Mouse (Mus musculus) testis, adult 2 months (tissue): ENCODE results near the gene Cenpu. TPM values are rescaled to one million over a fixed set of nuclear protein-coding genes. Genes with fewer than 3 reads are reported as not detected.

Experiments
- H3K27ac ChIP-seq: fragments of 200-500 bp; 2 replicates; pipeline ENCODE4 v1.5.1; 2012; ENCODE audit warnings: low read depth, low read length; ENCODE audit not compliant: control insufficient read depth, insufficient read depth
- H3K27me3 ChIP-seq: fragments of 200-500 bp; 2 replicates; pipeline ENCODE4 v1.6.1; 2012; ENCODE audit warnings: mild to moderate bottlenecking, low read length, moderate library complexity; ENCODE audit not compliant: control insufficient read depth, insufficient read depth
- H3K36me3 ChIP-seq: fragments of 200-500 bp; 2 replicates; pipeline ENCODE4 v1.6.1; 2012; ENCODE audit warnings: mild to moderate bottlenecking, low read length; ENCODE audit not compliant: control insufficient read depth, insufficient read depth
- H3K4me1 ChIP-seq: fragments of 200-500 bp; 2 replicates; pipeline ENCODE4 v1.6.1; 2012; ENCODE audit warnings: low read length; ENCODE audit not compliant: control insufficient read depth, insufficient read depth
- H3K4me3 ChIP-seq: fragments of 200-500 bp; 2 replicates; pipeline ENCODE4 v1.5.1; 2012; ENCODE audit warnings: low read depth, mild to moderate bottlenecking, low read length, moderate library complexity, mixed read lengths; ENCODE audit not compliant: control insufficient read depth
- CTCF ChIP-seq: fragments of 200-500 bp; IDR thresholded peaks from 2 replicates; pipeline ENCODE4 v1.5.1; 2012; ENCODE audit warnings: low read depth, mild to moderate bottlenecking, inconsistent platforms, low read length, moderate library complexity; ENCODE audit not compliant: control insufficient read depth, insufficient read depth, insufficient replicate concordance
- POLR2A ChIP-seq: fragments of 200-500 bp; IDR thresholded peaks from 2 replicates; pipeline ENCODE4 v1.6.1; 2012; ENCODE audit warnings: low read depth, mild to moderate bottlenecking, inconsistent platforms, low read length, moderate library complexity; ENCODE audit not compliant: control insufficient read depth
- polyA plus RNA-seq: library from polyadenylated mRNA; depleted of rRNA; stranded (reverse); fragments of >200 nt; gene quantifications from 2 replicates; pipeline ENCODE4 v1.2.3, GENCODE M21; 2012

Cenpu gene
- polyA plus RNA-seq, 1 experiment, result 36.9 TPM

DNA sequence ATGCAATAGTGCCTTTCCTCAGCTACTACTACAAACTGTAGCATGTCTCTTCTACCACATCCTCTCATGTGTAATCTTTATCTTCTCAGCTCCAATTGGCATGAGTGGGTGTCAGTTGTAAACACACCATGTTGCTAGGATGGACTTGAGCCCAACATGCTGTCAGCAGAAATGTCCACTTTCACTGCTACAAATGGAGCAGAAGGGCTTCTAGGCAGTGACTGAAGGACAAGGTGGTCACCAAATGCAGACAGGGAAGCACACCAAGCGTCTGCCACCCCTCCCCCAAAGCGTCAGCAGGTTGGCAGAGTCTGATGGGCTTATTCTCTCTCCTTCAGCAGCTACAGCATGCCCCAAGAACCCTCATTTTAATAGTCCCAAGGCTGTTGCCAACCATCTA is 41.9 kb downstream of the Cenpu start:
- no peaks in the 10 kb centered on the region for H3K4me1 ChIP-seq
- H3K36me3 ChIP-seq, result no peaks in the 10 kb centered on the region
- no peak overlapping the region for H3K4me3 ChIP-seq
- H3K27me3 ChIP-seq, result no peaks in the 10 kb centered on the region
- no peak for TF ChIP-seq POLR2A
- TF ChIP-seq CTCF, result no peak
- no peak overlapping the region for H3K27ac ChIP-seq

DNA sequence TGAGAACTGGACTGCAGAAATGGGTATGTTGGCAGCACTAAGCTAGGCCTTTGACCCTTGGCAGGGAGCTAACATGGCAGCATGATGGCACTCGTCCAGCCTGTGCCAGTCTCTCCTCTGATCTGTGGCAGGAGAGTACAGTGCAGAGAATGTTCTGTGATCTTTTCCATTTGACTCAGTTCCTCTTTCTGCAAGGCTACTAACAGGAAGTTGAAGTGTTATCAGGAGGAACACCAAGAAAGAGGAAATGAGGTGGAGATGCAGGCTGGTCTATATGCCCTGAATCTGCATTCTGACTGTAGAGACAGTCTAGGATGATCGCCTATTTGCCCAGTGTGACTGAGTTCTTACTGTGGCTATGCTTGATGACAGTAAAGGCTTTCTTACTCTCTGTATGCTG is 43.8 kb downstream of the Cenpu start:
- Histone ChIP-seq H3K27me3 (no peaks in the 10 kb centered on the region), H3K4me1 (no peaks in the 10 kb centered on the region), H3K36me3 (no peaks in the 10 kb centered on the region), H3K4me3 (no peak overlapping the region), H3K27ac (no peak overlapping the region)
- TF ChIP-seq CTCF (no peak), POLR2A (no peak)

DNA sequence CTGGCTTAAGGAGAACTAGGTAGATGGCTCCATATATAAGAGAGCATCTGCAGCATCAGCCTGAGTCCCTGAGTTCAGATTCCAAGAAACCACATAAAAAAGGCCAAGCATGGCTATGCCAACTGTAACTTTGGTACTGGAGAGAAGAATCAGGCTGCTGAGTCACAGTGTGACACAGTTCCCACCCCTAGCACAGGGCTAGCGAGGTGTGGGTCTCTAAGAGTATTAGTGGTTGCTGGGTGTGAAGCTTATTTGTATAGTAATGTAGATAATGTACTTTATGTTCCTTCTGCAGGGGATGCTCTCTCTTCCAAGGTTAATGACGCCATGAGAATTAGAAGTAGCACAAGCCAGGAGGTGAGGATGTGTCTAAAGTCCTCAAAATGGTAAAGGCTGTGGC is 44.7 kb downstream of the Cenpu start:
- H3K4me3 ChIP-seq, result no peak overlapping the region
- TF ChIP-seq POLR2A, result no peak
- no peak for TF ChIP-seq CTCF
- no peaks in the 10 kb centered on the region for H3K4me1 ChIP-seq
- H3K27ac ChIP-seq, result no peak overlapping the region
- no peaks in the 10 kb centered on the region for H3K27me3 ChIP-seq
- H3K36me3 ChIP-seq, result no peaks in the 10 kb centered on the region

DNA sequence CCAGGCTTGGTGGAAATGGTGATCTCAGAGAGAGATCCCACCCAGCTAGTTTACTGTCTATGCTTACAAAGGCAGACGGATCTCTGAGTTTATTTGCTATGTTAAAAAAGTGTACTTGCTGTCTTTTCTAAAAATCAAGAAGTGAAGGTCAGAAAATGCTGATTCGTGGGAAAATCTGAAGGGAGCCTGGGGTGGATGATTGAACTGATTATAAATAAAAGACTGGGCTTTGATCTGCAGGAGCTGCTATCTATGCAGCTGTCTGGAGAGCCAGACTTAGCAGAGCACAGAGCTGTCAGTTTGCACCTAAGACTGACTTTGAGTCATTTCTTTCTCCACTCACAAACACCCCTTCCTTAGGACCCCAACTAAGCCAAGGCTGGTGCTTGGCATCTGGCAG is 45.6 kb downstream of the Cenpu start:
- H3K4me3 ChIP-seq, result no peak overlapping the region
- H3K27ac ChIP-seq, result no peak overlapping the region
- H3K4me1 ChIP-seq, result no peaks in the 10 kb centered on the region
- no peaks in the 10 kb centered on the region for H3K27me3 ChIP-seq
- no peak for TF ChIP-seq POLR2A
- no peak for TF ChIP-seq CTCF
- H3K36me3 ChIP-seq, result no peaks in the 10 kb centered on the region

GRCm38 (mm10) chr8:46598114-46598513 is 46.3 kb downstream of the Cenpu start:
- Histone ChIP-seq H3K27ac (no peak overlapping the region), H3K36me3 (no peaks in the 10 kb centered on the region), H3K27me3 (no peaks in the 10 kb centered on the region), H3K4me1 (no peaks in the 10 kb centered on the region), H3K4me3 (no peak overlapping the region)
- TF ChIP-seq POLR2A, result no peak
- no peak for TF ChIP-seq CTCF

GRCm38 (mm10) chr8:46598753-46599152 is 46.9 kb downstream of the Cenpu start:
- Histone ChIP-seq H3K4me1 (no peaks in the 10 kb centered on the region), H3K36me3 (no peaks in the 10 kb centered on the region), H3K27me3 (no peaks in the 10 kb centered on the region), H3K27ac (no peak overlapping the region), H3K4me3 (no peak overlapping the region; the same call in 1 of the 2 replicates)
- TF ChIP-seq CTCF, result no peak
- no peak for TF ChIP-seq POLR2A

GRCm38 (mm10) chr8:46599314-46599904 is 47.6 kb downstream of the Cenpu start:
- no peak overlapping the region for H3K27ac ChIP-seq
- no peak overlapping the region for H3K4me3 ChIP-seq
- H3K4me1 ChIP-seq, result no peaks in the 10 kb centered on the region
- TF ChIP-seq POLR2A (no peak), CTCF (no peak)
- no peaks in the 10 kb centered on the region for H3K36me3 ChIP-seq
- H3K27me3 ChIP-seq, result no peaks in the 10 kb centered on the region
